Mouse (Mus musculus) lung, postnatal 0 days (tissue): ENCODE results near the gene Clspn.

Source experiments
- CTCF ChIP-seq: IDR thresholded peaks from 2 replicates; pipeline ENCODE4 v1.5.1; 2016; ENCODE audit warnings: antibody characterized with exemption, mild to moderate bottlenecking
- EP300 ChIP-seq: IDR thresholded peaks from 2 replicates; pipeline ENCODE4 v1.6.1; 2016; ENCODE audit warnings: antibody characterized with exemption, mild to moderate bottlenecking, control low read depth

GRCm38 (mm10) chr4:126592039-126592438 is 35.3 kb downstream of the Clspn start:
- TF ChIP-seq EP300: no peak
- no peak for TF ChIP-seq CTCF
